Mouse (Mus musculus) cortical plate, adult 2 months (tissue): ENCODE measurements at regions not wholly inside any gene's neighbourhood (a gene's known extent, or its start where the extent isn't known, plus 50 kb on each side); places are given as distances from the start of the nearest gene placed in this dataset.

ENCODE experiments used
- CTCF ChIP-seq: fragments of 200-500 bp; IDR thresholded peaks from 2 replicates; pipeline ENCODE4 v1.5.1; 2011; ENCODE audit warnings: mild to moderate bottlenecking, control low read depth, low read length; ENCODE audit not compliant: insufficient read depth; ENCODE audit errors: extremely low read depth
- POLR2A ChIP-seq: fragments of 200-500 bp; IDR thresholded peaks from 2 replicates; pipeline ENCODE4 v1.6.1; 2011; ENCODE audit warnings: mild to moderate bottlenecking, low read length, control low read depth; ENCODE audit not compliant: insufficient read depth; ENCODE audit errors: extremely low read depth

DNA sequence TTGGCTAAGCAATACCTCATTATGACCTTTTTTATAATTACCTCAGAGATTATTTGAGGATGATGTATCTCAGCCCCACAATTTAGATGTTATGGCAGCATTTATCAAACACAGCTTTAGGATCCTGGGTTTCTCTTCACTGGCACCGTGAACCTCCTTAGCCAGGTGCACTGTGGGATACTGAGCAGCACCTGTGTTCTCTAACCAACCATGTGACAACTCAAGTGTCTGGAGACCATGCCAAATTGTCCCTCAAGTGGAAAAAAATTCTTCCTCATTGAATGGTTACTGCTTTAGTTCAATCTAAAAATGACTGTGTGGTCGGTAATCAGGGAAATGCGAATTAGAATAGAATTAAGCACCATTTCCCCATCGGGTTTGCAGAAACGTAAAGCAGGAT, 101.7 kb upstream of the Foxk1 start:
- TF ChIP-seq POLR2A = no peak
- no peak for TF ChIP-seq CTCF
